Mouse (Mus musculus) olfactory bulb, adult 2 months (tissue): Measurements from ENCODE around the gene Homer3.

Experiments used
- CTCF ChIP-seq: fragments of 200-500 bp; IDR thresholded peaks from 2 replicates; pipeline ENCODE4 v1.5.1; 2012; ENCODE audit warnings: low read depth, mild to moderate bottlenecking, low read length, moderate library complexity; ENCODE audit not compliant: insufficient read depth
- POLR2A ChIP-seq: fragments of 200-500 bp; IDR thresholded peaks from 2 replicates; pipeline ENCODE4 v1.6.1; 2012; ENCODE audit warnings: mild to moderate bottlenecking, low read depth, low read length, moderate library complexity; ENCODE audit not compliant: insufficient read depth

DNA sequence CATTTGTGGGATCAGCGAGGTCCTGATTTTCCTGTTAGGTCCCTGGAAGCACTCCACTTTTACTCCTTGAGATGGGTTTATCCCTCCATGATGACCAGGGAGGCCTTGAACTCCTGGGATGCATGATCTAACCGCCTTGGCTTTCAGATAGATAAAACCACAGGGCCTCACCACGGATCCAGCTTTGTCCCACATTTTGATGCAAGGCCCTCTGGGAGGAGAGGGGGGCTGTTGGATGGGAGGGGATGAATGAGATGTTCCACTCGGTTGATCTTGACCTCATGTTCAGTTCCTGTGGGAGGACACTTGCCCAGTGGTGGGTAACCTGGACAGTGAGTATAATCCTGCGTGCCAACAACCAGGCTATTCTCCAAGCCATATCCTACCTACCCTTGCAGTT is 1.8 kb downstream of the Homer3 start:
- TF ChIP-seq POLR2A (no peak), CTCF (no peak)
